Mouse (Mus musculus): Measurements from ENCODE around the gene Ubl4b. TPM values are rescaled to one million over a fixed set of nuclear protein-coding genes. Genes with fewer than 3 reads are reported as not detected.

Ubl4b gene
- polyA plus RNA-seq, 1 experiment from 2014 or later, result not detected

DNA sequence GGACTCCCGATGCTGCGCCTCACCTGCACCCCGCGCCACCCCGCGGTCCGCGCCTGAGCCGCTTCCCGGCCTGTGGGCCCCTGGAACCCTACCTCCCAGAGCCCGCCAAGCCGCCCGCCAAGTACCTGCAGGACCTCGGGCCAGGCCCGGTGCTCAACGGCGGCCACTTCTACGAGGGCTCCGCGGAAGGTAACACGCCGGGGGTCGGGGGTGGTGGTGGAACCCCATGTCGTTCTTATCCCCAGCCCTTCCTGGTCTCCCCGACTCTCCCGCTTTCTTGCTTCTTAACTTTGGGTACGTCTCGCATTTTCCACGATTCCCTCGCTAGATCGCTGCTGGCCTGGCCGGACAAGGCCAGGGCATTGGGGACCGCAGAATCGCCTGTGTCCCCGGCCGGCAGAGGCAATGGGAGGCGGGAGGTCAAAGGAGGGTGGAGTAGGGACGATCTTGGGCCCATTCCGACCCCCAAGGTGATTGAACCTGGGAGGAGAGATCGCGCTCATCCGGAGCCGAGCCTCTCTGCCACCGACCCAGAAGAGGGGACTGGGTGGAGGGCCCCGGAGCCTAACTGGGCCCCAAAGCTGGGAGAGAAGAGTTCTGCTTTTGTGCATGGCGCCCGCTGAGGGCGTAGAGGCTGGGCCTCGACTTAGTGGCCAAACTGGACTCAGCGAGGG lies 40.5 kb upstream of the Ubl4b start:
- H3K9me3 ChIP-seq (ENCODE audit: control insufficient read depth), result no peaks in the 10 kb centered on the region
- H3K4me3 ChIP-seq (ENCODE audit: low read depth, low read length), result peak overlapping the region; percentile 32
- H3K4me2 ChIP-seq (replicated peaks; ENCODE audit: low read depth), result peak overlapping the region; percentile 56
- H3K4me1 ChIP-seq (replicated peaks; ENCODE audit: control insufficient read depth, insufficient read depth, low read length), result no peaks in the 10 kb centered on the region; the same call in 1 of the 2 replicates
- TF ChIP-seq CTCF (IDR thresholded peaks at IDR 0.05; ENCODE audit: low read depth), result no peak
- no peak overlapping the region for H3K9ac ChIP-seq (ENCODE audit: low read depth, low read length)
- peaks cover 96% of the 10 kb centered on the region for H3K27me3 ChIP-seq (replicated peaks; ENCODE audit: control insufficient read depth, insufficient read depth, low read length)
- H3K27ac ChIP-seq (ENCODE audit: low read depth, low read length), result no peak overlapping the region
- 1% methylated on average over 50 of the region's 50 CpGs for WGBS
- H3K36me3 ChIP-seq (ENCODE audit: control insufficient read depth, insufficient read depth), result no peaks in the 10 kb centered on the region
- ATAC-seq, result no peak

DNA sequence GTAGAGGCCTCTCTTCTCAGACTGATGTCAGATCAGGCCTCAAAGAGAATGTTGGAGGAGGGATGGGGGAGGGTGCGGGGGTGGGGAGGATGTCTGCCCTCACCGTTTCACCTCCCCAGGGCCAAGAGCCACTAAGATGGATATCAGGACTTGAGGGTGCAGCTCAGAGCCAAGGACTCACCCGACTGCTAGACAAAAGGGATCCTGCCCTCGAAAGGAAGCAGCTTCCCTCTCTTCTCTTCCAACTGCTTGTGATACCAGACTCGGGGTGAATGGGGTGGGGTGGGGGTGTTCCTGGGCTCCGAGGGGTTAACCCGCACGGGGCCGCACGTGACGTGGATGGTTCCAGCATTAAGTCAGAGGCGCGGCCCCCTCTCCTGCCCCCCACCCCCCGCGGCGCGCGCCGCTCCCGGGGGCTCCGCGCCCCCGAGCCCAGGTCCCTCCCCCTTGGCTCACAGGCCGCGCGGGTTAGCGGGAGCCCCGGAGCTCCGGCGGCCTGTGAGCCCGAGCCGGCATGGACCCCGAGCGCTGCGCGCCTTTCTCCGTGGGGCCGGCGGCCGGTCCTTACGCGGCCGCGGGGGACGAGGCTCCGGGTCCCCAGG lies 39.9 kb upstream of the Ubl4b start, which contains the start of gene Alx3:
Gene Alx3, plus strand, starts transcription at position 370 of the 602 bp plus-strand sequence.
- Histone ChIP-seq H3K4me1 (replicated peaks; ENCODE audit: control insufficient read depth, insufficient read depth, low read length) (no peaks in the 10 kb centered on the region; the same call in 1 of the 2 replicates), H3K27me3 (replicated peaks; ENCODE audit: control insufficient read depth, insufficient read depth, low read length) (peaks cover 96% of the 10 kb centered on the region), H3K36me3 (ENCODE audit: control insufficient read depth, insufficient read depth) (no peaks in the 10 kb centered on the region), H3K9ac (ENCODE audit: low read depth, low read length) (no peak within 1 kb of the TSS), H3K4me2 (replicated peaks; ENCODE audit: low read depth) (peak within 1 kb of the TSS; percentile 56), H3K4me3 (ENCODE audit: low read depth, low read length) (peak within 1 kb of the TSS; percentile 32), H3K27ac (ENCODE audit: low read depth, low read length) (no peak within 1 kb of the TSS), H3K9me3 (ENCODE audit: control insufficient read depth) (no peaks in the 10 kb centered on the region)
- no peak for TF ChIP-seq CTCF (IDR thresholded peaks at IDR 0.05; ENCODE audit: low read depth)
- WGBS, result 1% methylated on average over 26 of the region's 46 CpGs
- no peak for ATAC-seq

DNA sequence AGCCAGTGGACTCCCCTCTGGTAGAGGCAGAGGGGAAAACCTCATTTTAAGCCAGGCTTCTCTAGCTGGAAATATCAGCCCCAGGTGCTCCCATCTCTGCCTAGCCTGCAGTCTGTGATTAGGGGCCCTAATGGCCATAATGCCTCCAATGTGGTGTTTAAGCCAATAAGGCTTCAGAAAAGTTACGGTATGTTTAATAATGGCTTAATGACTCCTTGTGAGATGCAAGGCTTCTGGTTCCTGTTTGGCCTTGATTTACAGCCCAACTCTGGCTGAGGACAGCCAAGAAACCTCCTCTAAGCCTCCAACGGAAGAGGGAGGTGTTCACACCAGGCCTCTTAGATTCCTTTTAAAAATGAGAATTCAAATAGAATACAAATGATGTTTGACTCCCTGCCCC lies 38.8 kb upstream of the Ubl4b start:
- 40% methylated on average over 2 of the region's 2 CpGs for WGBS
- no peak overlapping the region for H3K4me3 ChIP-seq (ENCODE audit: low read depth, low read length)
- ATAC-seq, result no peak
- no peak overlapping the region for H3K4me2 ChIP-seq (replicated peaks; ENCODE audit: low read depth)
- no peaks in the 10 kb centered on the region for H3K36me3 ChIP-seq (ENCODE audit: control insufficient read depth, insufficient read depth)
- H3K9me3 ChIP-seq (ENCODE audit: control insufficient read depth), result no peaks in the 10 kb centered on the region
- no peak overlapping the region for H3K9ac ChIP-seq (ENCODE audit: low read depth, low read length)
- H3K4me1 ChIP-seq (replicated peaks; ENCODE audit: control insufficient read depth, insufficient read depth, low read length), result no peaks in the 10 kb centered on the region; the same call in 1 of the 2 replicates
- H3K27me3 ChIP-seq (replicated peaks; ENCODE audit: control insufficient read depth, insufficient read depth, low read length), result peaks cover 88% of the 10 kb centered on the region
- no peak for TF ChIP-seq CTCF (IDR thresholded peaks at IDR 0.05; ENCODE audit: low read depth)
- H3K27ac ChIP-seq (ENCODE audit: low read depth, low read length), result no peak overlapping the region

DNA sequence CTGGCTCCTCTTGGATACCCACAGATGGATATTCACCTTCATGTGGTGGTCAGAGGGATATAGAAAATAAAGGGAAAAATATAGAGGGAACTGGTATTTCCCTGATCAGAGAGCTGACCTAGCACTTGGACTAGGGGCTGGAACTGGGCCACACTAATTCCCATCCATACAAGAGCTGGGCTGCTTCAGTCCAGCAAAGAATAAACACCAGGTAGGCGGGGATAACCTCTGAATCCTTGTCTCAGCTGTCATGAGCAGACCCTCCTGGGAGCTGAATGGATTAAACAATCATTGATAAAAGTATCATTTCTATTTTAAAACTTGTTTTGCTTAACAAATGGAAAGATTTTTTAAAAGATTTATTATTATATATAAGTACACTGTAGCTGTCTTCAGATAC lies 36.7 kb upstream of the Ubl4b start:
- H3K27ac ChIP-seq (ENCODE audit: low read depth, low read length), result no peak overlapping the region
- peaks cover 70% of the 10 kb centered on the region for H3K27me3 ChIP-seq (replicated peaks; ENCODE audit: control insufficient read depth, insufficient read depth, low read length)
- H3K4me2 ChIP-seq (replicated peaks; ENCODE audit: low read depth), result no peak overlapping the region
- no peaks in the 10 kb centered on the region for H3K9me3 ChIP-seq (ENCODE audit: control insufficient read depth)
- no peak overlapping the region for H3K4me3 ChIP-seq (ENCODE audit: low read depth, low read length)
- WGBS, result 33% methylated on average over 1 of the region's 1 CpGs
- H3K36me3 ChIP-seq (ENCODE audit: control insufficient read depth, insufficient read depth), result no peaks in the 10 kb centered on the region
- ATAC-seq, result no peak
- H3K4me1 ChIP-seq (replicated peaks; ENCODE audit: control insufficient read depth, insufficient read depth, low read length), result no peaks in the 10 kb centered on the region; the same call in 1 of the 2 replicates
- no peak overlapping the region for H3K9ac ChIP-seq (ENCODE audit: low read depth, low read length)
- no peak for TF ChIP-seq CTCF (IDR thresholded peaks at IDR 0.05; ENCODE audit: low read depth)

DNA sequence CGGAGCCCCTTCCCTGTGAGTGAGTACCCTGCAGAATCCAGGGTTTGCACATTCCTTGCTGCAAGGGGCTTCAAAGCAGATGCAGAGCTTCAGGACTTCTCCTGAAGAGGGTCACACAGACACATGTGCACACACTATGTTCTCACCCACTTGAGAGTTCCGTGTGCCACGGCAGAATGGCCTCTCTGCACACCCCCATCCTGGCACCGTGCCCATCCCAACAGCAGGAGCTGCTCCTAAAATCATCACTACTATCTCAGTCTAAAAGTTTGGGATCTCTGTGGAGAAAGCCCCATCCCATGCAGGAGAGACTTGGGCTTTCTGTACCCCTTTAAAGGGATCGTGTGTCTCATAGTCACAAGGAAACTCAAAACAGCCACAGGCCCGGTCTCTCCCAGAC lies 31.6 kb upstream of the Ubl4b start:
- Histone ChIP-seq H3K4me1 (replicated peaks; ENCODE audit: control insufficient read depth, insufficient read depth, low read length) (no peaks in the 10 kb centered on the region), H3K27ac (ENCODE audit: low read depth, low read length) (no peak overlapping the region), H3K4me3 (ENCODE audit: low read depth, low read length) (no peak overlapping the region), H3K9ac (ENCODE audit: low read depth, low read length) (no peak overlapping the region), H3K4me2 (replicated peaks; ENCODE audit: low read depth) (no peak overlapping the region), H3K9me3 (ENCODE audit: control insufficient read depth) (no peaks in the 10 kb centered on the region), H3K27me3 (replicated peaks; ENCODE audit: control insufficient read depth, insufficient read depth, low read length) (peaks cover 73% of the 10 kb centered on the region), H3K36me3 (ENCODE audit: control insufficient read depth, insufficient read depth) (no peaks in the 10 kb centered on the region)
- WGBS, result 74% methylated on average over 6 of the region's 6 CpGs
- TF ChIP-seq CTCF (IDR thresholded peaks at IDR 0.05; ENCODE audit: low read depth), result no peak
- no peak for ATAC-seq

DNA sequence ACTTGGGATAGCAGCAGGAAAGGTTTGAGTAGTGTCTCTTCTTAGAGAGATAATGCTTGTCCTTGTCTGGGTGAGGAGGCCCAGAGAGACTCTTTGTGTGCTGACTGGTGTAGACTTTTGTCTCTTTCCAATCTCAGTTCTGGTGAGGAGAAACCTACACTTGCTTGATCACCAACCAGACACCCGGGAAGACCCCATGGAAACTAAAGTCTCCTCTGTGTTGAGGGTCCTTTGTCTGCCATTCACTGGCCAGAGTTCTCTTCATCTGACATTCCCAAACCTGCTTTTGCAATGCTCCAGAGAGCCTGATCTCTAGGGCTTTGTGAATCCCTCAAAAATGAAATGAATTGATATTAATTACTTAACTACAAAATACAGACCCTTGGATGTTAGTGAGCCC lies 29.0 kb upstream of the Ubl4b start:
- no peak for ATAC-seq

More for the DNA sequence above, 29.0 kb upstream of the Ubl4b start:
- no peak for TF ChIP-seq CTCF (IDR thresholded peaks at IDR 0.05; ENCODE audit: low read depth)
- Histone ChIP-seq H3K4me2 (replicated peaks; ENCODE audit: low read depth) (no peak overlapping the region), H3K36me3 (ENCODE audit: control insufficient read depth, insufficient read depth) (no peaks in the 10 kb centered on the region), H3K27me3 (replicated peaks; ENCODE audit: control insufficient read depth, insufficient read depth, low read length) (peaks cover 81% of the 10 kb centered on the region), H3K9me3 (ENCODE audit: control insufficient read depth) (no peaks in the 10 kb centered on the region), H3K4me1 (replicated peaks; ENCODE audit: control insufficient read depth, insufficient read depth, low read length) (no peaks in the 10 kb centered on the region), H3K9ac (ENCODE audit: low read depth, low read length) (no peak overlapping the region), H3K27ac (ENCODE audit: low read depth, low read length) (no peak overlapping the region), H3K4me3 (ENCODE audit: low read depth, low read length) (no peak overlapping the region)
- WGBS, result 24% methylated on average over 1 of the region's 1 CpGs
